Mouse (Mus musculus) T-helper 17 cell (primary cell): ENCODE results near the gene Tll1.
"Not testable (repeated sequence)": the region's sequence is repeated elsewhere in the genome, so short reads cannot be mapped to it uniquely, and the experiment has no call there.

ENCODE experiments used
- in situ Hi-C, 2 experiments: fragments of 300-600 bp; cut with MboI, MseI; formaldehyde crosslinking; loops; 1 replicate in 1 of 2; 2 replicates in 1 of 2; pipeline ENCODE4 v1.15.1; 2025; ENCODE audit warnings: high pct_unique_total_duplicates in 2 of 2

Tll1 gene

DNA sequence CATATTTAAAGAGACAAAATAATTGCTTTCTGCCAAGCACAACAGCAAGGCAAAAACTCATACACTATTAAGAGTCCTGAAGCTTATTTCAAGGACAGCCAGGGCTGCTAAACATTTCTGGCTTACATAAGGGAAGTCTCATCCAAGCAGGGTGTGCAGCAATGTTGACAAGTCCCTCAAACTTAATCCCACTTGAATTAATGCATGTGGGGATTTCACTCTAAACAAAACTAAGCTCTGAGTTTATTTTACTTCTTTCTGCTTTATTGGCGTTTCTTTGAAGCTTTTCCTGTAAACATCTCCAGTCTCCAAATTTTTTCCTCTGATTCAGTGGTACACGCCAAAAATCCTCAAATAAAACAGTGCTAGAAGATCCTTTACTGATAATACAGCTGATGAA, 146.2 kb downstream of the Tll1 start:
- in situ Hi-C loops: no loop called here

DNA sequence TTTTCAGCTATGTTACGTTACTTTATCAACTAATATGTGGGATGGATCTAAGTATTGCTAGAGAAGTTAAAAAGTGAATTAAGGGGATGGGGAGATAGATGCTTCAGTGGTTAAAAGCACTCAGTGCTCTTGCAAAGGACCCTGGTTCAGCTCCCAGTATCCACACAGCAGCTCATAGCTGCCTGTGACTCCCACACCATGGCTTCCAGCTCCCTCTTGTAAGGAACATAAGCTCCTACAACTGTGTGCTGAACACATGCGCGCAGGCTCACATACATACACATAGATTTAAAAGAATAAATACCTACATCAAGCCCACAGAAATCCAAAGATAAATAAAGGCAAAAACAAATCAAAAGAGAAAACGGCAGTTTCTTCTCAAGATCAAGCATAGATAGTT, 148.5 kb downstream of the Tll1 start:
- in situ Hi-C loops: no loop called here

DNA sequence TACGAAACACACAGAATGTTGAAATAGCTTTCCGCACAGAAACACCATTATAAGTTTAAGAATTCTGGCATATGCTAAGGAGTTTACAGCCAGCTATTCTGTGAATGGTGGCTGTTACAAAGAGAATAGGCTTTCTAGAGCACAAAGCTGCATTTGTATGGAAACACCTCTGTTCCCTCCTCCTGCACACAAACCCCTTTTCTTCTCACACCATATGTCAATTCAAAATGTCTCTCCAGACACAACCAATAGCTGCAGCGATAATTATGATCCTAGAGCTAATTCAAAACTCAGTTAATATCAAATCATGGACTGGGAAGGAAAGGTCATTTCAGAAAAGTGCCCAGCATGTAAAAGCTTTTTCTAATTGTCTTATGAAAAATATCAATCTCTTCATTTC, 157.5 kb downstream of the Tll1 start:
- in situ Hi-C loops: loop anchor here in 1 of 2 experiments (10.0 kb wide), 2 partner anchors 206 to 616 kb away; no protein-coding TSS in a partner anchor

DNA sequence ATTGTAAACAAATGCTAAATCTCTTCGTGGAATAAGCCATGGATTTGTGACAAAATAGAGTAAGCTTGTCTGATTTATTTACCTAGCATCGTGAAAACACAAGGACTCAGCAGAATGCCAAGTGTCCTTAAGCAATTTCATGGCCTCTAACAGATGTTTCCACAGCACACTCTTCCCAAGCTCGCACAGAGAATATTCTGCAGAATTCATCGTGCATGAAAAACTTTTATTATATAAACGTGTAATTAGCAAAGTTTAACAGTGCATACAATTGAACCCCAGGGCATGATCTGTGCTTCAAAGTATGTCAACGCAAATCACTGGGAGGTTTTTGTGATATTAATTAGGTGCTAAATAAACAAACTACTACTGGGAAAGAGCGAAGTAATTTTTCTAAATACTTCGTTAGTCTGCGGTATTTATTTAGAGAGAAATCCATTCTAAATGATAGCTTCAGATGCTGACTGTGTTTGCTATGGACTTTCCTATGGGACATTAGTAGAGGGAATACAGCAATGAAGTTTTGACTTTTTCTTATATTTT, 158.0 kb downstream of the Tll1 start:
- in situ Hi-C loops: loop anchor here in 1 of 2 experiments (10.0 kb wide), 2 partner anchors 207 to 617 kb away; no protein-coding TSS in a partner anchor

DNA sequence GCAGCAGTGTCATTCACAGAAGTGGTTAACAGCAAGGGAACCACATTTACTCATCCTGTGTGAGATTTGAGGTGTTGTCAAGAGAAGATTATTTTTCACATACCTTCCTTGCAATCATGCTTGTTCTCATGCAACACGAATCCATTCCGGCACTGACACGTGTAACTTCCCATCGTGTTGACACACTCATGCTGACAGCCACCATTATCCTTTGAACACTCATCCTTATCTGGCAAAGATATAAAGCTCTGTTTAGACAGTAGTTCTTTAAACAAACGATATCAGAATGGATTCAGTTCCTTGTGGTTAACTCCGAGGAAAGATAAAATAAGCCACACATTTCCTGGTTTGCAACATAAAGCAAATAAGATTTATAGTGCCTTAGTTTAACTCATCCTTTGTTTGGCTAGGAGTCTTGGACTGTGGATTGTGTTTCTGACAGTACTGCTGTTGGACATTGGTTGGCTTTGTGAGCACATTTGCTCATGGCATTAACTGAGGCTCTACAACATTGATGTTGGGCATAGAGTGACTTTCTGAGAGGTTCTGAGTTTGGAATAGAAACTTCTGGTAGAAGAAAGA, 164.7 kb downstream of the Tll1 start:
- in situ Hi-C loops: loop anchor here in 1 of 2 experiments (10.0 kb wide), 2 partner anchors 213 to 623 kb away; no protein-coding TSS in a partner anchor

DNA sequence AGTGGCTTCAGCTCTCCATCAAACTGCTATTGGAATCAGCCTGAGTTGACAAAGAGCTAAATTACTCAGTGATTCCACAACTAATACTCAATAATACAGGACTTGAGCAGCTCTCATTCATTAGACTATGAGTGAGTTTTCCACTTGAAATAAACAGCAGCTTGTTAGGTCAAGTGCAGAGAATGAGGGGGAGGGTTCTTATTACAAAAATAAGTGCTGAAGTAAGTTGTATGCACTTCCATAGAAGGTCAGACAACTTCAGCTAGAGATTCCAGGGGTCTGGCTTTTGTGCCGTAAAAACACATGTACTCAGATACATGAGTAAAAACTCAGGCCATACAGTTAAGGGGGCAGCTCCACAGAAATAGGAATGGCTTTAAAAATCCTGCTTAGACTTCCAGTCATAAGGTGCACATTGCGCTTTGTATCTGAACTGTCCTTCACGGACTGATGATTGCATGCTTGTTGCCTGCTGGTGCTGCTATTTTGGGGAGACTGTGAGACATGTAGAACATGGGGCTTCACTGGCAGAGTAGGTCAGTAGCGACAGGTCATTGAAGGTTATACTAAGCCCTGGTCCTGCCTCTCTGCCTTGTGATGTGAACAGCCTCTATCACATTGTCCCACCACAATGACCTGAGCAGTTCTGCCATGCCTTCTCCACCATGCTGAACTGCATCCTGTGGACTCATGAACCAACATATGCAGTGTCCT, 175.2 kb downstream of the Tll1 start:
- in situ Hi-C loops: no loop called here

DNA sequence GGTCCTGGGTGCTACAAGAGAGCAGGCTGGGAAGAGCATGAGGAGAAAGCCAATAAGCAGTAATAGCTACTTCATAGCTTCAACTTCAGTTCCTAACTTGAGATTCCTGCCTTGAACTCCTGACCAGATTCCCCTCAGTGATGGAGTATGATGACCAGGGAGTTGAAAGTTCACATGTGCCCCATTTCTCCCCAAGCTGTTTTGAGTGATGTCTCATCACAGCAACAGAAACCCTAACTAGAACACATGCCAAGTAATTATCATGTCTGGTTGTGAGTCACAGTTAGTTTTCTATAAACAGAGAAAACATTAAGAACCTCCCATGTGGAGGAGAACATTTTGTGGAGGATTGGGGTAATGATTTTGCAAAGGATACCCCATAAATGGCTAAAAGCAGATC, 176.0 kb downstream of the Tll1 start:
- in situ Hi-C loops: no loop called here

DNA sequence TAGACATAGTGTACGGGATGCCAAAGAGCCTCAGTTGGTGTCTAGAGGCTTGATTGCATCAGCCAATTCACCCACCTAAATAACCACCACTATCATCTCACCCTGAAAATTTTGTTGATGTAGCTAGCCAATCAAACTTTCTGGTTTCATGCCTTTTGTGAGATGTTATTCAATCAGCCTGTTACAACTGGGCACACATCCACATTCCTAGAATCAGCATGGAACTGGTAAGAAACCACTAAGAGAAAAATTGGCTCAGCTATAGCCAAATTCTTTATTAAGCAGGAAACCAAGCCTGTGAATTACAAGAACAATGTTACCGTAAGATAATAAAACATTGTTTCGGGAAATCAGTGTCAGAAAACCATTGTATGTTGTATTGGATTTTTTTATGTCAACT, 176.5 kb downstream of the Tll1 start:
- in situ Hi-C loops: loop anchor here in 1 of 2 experiments (5.0 kb wide), 1 partner anchor 513 kb away; no protein-coding TSS in a partner anchor

DNA sequence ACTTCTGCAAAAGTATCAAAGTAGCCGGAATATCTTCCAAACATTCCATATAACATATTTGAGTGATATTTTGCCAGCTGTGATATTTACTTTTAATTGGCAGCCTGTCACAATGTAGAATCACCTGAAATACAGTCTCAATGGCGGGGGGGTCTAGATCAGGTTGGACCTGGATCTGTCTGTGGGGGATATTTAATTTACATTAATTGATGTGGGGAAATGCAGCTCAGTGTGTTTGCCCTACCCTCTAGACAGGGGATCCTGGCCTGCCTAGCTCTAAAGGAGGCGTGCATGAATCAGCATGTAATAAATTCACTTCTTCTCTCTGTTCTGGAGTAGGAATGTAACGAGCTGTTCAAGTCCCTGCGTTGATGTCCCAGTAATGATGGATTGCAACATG, 181.7 kb downstream of the Tll1 start:
- in situ Hi-C loops: no loop called here

DNA sequence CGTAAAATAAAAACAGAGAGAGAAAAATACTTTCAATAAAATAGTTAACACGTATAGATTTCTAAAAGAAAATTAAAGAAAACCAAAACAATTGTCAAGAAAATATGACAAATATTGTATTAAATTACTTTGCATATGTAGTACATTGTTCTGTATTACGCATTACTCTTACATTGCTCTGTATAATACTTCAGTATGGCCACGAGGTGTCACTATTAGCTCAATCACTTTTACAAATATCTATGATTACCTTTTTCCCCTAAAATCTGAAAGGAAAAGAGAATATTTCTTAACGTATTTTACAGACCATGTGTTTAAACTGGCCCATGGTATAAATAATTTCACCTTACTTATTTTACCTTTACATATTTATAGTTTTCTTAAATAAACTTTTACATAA, 182.5 kb downstream of the Tll1 start:
- in situ Hi-C loops: no loop called here

DNA sequence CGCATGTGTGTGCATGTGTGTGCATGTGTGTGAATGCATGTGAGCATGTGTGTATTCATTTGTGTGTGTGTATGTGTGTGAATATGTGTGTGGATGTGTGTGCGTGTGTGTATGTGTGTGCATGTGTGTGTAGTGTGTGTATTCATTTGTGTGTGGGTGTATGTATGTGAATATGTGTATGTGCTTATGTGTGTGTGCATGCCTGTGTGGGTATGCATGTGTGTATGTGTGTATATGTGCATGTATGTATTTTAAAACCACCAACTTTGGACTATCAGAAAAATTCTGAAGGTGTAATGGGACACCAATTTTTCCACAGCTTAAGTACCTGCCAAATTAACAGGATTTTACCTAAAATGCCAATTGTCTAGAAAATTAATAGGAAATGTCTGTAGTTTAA, 183.0 kb downstream of the Tll1 start:
- in situ Hi-C loops: no loop called here

DNA sequence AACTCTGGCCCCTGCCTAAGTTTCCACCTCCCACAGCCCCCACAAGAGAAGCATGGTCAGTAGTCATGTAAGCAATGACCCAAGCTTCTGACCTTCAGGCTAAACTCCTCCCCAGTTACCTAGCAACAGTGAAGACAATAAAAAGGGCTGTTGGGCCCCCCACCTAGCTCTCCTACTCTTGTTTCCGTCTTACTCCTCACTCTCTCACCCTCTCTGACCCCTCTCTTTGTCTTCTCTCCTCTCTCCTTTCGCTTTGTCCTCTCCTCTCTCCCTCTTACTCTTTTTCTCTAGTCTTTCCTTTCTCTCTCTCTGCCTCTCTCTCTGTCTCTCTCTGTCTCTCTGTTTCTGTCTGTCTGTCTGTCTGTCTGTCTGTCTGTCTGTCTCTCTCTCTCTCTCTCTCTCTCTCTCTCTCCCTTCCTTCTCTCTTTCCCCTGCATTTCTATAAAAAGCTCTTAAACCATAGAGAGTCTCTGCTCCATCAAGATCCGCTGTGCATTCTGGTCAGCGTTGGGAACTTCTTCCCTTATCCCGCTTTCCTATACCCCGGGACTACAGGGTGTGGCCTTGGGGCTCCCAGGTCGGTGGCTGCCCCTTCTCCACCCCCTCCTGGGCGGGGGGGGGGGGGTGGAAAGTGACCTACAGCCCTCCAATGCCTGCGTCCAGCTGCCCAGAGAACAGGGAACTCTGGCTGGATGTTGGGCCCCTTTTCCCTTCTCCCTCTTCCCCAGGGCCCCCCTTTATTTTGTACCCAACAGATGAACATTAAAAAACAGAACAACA, 235.3 kb downstream of the Tll1 start:
- in situ Hi-C loops: not testable (repeated sequence)
